Mouse (Mus musculus) myocyte (in vitro differentiated cells): Measurements from ENCODE around the gene Gm48551. TPM values are rescaled to one million over a fixed set of nuclear protein-coding genes. Genes with fewer than 3 reads are reported as not detected.

Experiments
- H3K27me3 ChIP-seq: one replicate; pipeline ENCODE4 v1.6.1; 2011; ENCODE audit not compliant: control insufficient read depth, insufficient read depth, insufficient read length
- H3K36me3 ChIP-seq: one replicate; pipeline ENCODE4 v1.6.1; 2011; ENCODE audit not compliant: control insufficient read depth, insufficient read depth
- H3K4me2 ChIP-seq: one replicate; pipeline ENCODE4 v1.6.1; 2011; ENCODE audit warnings: low read depth, control low read depth
- H3K4me3 ChIP-seq: one replicate; pipeline ENCODE4 v1.5.1; 2011; ENCODE audit warnings: mild to moderate bottlenecking, control low read depth, moderate library complexity
- H3K79me2 ChIP-seq: one replicate; pipeline ENCODE4 v1.6.1; 2011; ENCODE audit not compliant: control insufficient read depth, insufficient read depth
- H3ac ChIP-seq: one replicate; pipeline ENCODE4 v1.6.1; 2011; ENCODE audit not compliant: control insufficient read depth, insufficient read length
- CEBPB ChIP-seq: IDR thresholded peaks from 2 replicates; pipeline ENCODE4 v1.6.1; 2011; ENCODE audit warnings: mild to moderate bottlenecking, moderate library complexity; ENCODE audit not compliant: poor library complexity, insufficient read depth, severe bottlenecking
- E2F4 ChIP-seq: IDR thresholded peaks from one replicate; pipeline ENCODE4 v1.6.1; 2011; ENCODE audit warnings: mild to moderate bottlenecking, control low read depth, moderate library complexity; ENCODE audit not compliant: insufficient read depth
- MAX ChIP-seq: IDR thresholded peaks from one replicate; pipeline ENCODE4 v1.6.1; 2011; ENCODE audit warnings: low read depth, mild to moderate bottlenecking, control low read depth
- MYOD1 ChIP-seq, 3 experiments: IDR thresholded peaks; one replicate each; pipeline ENCODE4 v1.6.1; 2011; ENCODE audit warnings: control low read depth in 2 of 3, low read depth in 2 of 3, mild to moderate bottlenecking in 2 of 3, moderate library complexity in 1 of 3; ENCODE audit not compliant: insufficient read length in 2 of 3, control insufficient read depth in 1 of 3
- MYOG ChIP-seq, 3 experiments: IDR thresholded peaks; one replicate each; pipeline ENCODE4 v1.6.1; 2011; ENCODE audit warnings: control low read depth in 2 of 3, low read depth in 2 of 3, mild to moderate bottlenecking in 2 of 3; ENCODE audit not compliant: insufficient read length in 2 of 3, control insufficient read depth in 1 of 3, insufficient read depth in 1 of 3
- POLR2A ChIP-seq: IDR thresholded peaks from one replicate; pipeline ENCODE4 v1.6.1; 2011; ENCODE audit warnings: low read depth, mild to moderate bottlenecking, control low read depth, moderate library complexity; ENCODE audit not compliant: insufficient read length
- POLR2AphosphoS2 ChIP-seq: IDR thresholded peaks from one replicate; pipeline ENCODE4 v1.6.1; 2011; ENCODE audit warnings: low read depth, control low read depth; ENCODE audit not compliant: insufficient read length
- REST ChIP-seq: IDR thresholded peaks from one replicate; pipeline ENCODE4 v1.6.1; 2011; ENCODE audit warnings: mild to moderate bottlenecking, control low read depth, moderate library complexity; ENCODE audit not compliant: insufficient read depth, insufficient read length
- SRF ChIP-seq: IDR thresholded peaks from one replicate; pipeline ENCODE4 v1.6.1; 2011; ENCODE audit warnings: low read depth; ENCODE audit not compliant: control insufficient read depth, insufficient read length
- TCF12 ChIP-seq: IDR thresholded peaks from one replicate; pipeline ENCODE4 v1.6.1; 2011; ENCODE audit warnings: mild to moderate bottlenecking, control low read depth; ENCODE audit not compliant: poor library complexity, insufficient read depth, severe bottlenecking
- TCF3 ChIP-seq: IDR thresholded peaks from one replicate; pipeline ENCODE4 v1.6.1; 2011; ENCODE audit warnings: low read depth, control low read depth; ENCODE audit not compliant: insufficient read length
- USF1 ChIP-seq: IDR thresholded peaks from one replicate; pipeline ENCODE4 v1.6.1; 2011; ENCODE audit warnings: low read depth, mild to moderate bottlenecking, control low read depth, moderate library complexity
- polyA plus RNA-seq: library from polyadenylated mRNA; unstranded; fragments of >200 nt; fragmentation: generic; extraction: Trizol; gene quantifications from one replicate; pipeline ENCODE4 v1.2.1, GENCODE M21; 2012; ENCODE audit warnings: missing spikeins

Gm48551 gene
- polyA plus RNA-seq, 1 experiment = 1.7 TPM

DNA sequence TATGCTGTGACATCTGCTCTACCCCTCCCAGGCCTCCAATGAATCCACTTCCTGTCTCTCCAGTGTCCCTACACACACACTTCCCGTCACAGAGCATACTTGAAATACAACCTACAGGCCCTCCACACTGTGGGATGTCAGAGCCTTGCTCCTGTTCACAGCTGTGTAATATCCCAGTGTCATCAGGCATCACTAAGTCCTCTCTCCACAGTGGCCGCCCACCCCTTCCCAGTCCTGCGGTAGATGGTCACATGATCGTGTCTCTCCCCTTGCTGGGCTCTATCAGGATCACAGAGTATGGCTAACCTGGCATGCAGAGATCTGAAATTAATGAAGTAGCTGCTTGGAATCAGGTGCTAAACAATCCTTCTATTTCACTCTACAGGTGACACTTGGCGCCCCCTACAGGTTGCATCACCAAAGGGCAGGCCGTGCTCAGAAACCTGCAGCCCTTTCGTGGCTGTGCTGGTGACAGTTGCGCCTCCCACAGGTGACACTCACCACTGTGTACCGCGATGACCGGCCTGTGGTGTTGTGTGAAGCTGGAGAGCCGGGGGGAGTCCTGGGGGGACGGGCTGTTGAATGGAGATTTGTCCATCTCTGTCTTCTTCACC, 21.4 kb downstream of the Gm48551 start:
- Histone ChIP-seq H3K27me3 (no peaks in the 10 kb centered on the region), H3ac (no peak overlapping the region), H3K79me2 (peaks cover 12% of the 10 kb centered on the region), H3K4me3 (no peak overlapping the region), H3K4me2 (no peak overlapping the region), H3K36me3 (peaks cover 37% of the 10 kb centered on the region)
- TF ChIP-seq CEBPB = no peak
- no peak for TF ChIP-seq POLR2A
- no peak for TF ChIP-seq POLR2AphosphoS2
- TF ChIP-seq USF1 = no peak
- no peak for TF ChIP-seq REST
- no peak for TF ChIP-seq MYOD1 (IDR thresholded peaks at IDR 0.05; ENCODE audit: control insufficient read depth in 1 of 3, insufficient read length in 2 of 3, low read depth in 2 of 3)
- TF ChIP-seq TCF3 = no peak
- TF ChIP-seq MYOG (IDR thresholded peaks at IDR 0.05; ENCODE audit: control insufficient read depth in 1 of 3, insufficient read depth in 1 of 3, insufficient read length in 2 of 3, low read depth in 2 of 3) = no peak
- no peak for TF ChIP-seq MAX
- TF ChIP-seq E2F4 = no peak
- no peak for TF ChIP-seq TCF12
- no peak for TF ChIP-seq SRF

DNA sequence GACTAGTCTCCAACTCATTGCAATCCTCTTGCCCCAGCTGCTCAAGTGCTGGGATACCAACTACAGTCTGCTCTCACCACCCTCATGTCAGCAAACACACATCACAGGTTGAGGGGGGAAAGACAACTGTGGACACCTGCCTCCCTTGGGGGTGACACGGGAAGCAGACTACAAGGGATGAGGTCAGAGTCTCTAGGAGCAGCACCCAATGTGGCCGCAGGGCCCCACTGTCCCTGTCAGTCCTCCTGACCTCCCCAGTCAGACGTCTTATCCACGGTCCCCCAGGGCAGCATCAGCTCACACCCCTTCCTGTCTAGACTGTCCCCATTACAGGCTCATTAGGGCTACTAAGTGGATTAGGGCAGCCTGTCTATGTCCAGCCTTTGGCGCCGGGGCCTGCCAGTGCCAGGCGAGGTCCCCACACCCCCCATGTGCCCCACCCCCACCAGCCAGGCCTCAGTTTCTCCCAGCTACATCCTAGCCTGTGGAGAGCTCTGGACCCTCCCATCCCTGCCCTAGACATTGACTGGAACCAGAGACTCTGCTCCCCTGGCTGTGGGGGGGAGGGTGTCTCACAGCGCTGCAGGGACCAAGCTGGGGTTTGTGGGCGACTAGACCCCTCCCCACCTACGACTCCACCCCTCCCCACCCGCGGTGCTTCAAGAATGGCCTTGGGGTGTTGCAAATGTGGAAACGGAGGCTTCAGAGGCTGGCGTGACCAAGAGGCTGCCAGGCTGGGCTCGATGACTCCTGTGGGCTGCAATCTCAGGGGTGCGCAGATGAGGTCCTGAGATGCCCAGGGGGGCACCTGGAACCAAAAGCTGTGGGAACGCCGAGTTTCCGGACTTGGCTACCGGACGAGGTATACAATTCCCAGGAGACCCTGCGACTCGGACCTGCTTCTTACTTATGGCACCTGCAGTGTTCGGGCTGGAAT, 22.5 kb downstream of the Gm48551 start:
- H3K4me2 ChIP-seq = peak overlapping the region; percentile 57
- H3K4me3 ChIP-seq = no peak overlapping the region
- H3K36me3 ChIP-seq = peaks cover 27% of the 10 kb centered on the region
- no peaks in the 10 kb centered on the region for H3K27me3 ChIP-seq
- TF ChIP-seq TCF3 (no peak), MYOD1 (IDR thresholded peaks at IDR 0.05; ENCODE audit: control insufficient read depth in 1 of 3, insufficient read length in 2 of 3, low read depth in 2 of 3) (peak in 1 of 3 experiments; percentile 51), POLR2AphosphoS2 (no peak), SRF (no peak), MYOG (IDR thresholded peaks at IDR 0.05; ENCODE audit: control insufficient read depth in 1 of 3, insufficient read depth in 1 of 3, insufficient read length in 2 of 3, low read depth in 2 of 3) (peak in 1 of 3 experiments; percentile 42)
- H3ac ChIP-seq = no peak overlapping the region
- H3K79me2 ChIP-seq = peaks cover 13% of the 10 kb centered on the region

DNA sequence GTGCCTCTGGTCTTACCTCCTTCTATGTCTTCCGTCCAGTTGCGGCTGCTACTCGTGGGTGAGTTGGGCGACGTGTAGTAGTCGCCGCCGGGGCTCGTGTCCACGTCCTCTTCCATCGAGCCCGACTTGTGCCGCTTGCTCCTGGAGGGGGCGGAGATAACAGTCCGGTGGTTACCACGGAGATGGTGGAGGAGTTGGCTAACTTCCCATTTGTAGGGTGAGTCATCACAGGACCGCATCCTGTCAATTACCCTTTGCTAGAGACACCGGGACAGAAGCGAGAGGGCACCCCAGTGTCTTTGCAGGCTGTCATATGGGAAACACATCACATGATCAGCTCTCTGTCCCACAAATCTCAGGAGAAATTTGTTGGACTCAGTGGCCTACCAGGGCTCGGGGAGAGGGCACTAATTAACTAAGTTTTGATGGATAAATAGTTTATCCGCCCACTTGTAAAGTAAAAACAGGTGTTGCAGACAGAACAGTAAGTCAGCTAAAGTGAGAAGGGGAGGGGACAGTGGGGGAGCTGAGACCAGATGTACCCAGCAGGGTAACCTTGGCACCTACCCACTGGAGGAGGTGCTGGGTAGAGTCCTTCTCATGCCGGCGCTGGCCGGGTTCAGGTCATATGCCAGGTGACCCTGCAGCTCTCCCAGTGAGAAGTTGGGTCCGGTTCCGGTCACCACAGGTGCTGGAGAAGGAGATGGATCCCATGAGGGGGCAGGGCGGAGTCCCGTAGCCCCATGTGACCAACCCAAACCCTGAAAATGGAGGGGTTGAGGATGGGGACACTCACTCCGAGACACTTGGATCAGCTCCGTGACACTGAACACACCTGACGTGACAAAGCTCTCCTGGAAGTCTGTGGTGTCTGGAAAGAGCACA, 23.5 kb downstream of the Gm48551 start:
- Histone ChIP-seq H3K4me3 (no peak overlapping the region), H3K27me3 (no peaks in the 10 kb centered on the region), H3K79me2 (peaks cover 13% of the 10 kb centered on the region), H3K4me2 (peak overlapping the region; percentile 57), H3ac (no peak overlapping the region), H3K36me3 (peaks cover 27% of the 10 kb centered on the region)
- TF ChIP-seq USF1 = peak; percentile 87
- no peak for TF ChIP-seq TCF12

DNA sequence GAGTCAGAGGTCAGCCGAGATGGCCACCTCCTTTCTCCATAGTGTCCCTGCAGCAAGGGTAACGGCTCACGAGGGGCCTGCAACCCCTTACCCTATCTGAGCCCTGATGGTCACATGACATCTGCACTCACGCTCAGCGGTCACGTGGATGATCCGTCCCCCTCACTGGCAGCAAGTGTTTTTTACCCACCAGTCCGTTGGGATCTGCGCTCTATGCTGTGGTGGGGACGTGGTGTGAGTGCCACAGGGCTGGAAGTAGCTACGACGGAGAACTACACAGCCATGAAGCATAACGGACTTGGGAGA, 24.1 kb downstream of the Gm48551 start:
- Histone ChIP-seq H3K36me3 (peaks cover 27% of the 10 kb centered on the region), H3K27me3 (no peaks in the 10 kb centered on the region), H3K4me2 (peak overlapping the region; percentile 57), H3K4me3 (peak overlapping the region; percentile 5), H3K79me2 (peaks cover 19% of the 10 kb centered on the region), H3ac (no peak overlapping the region)
- TF ChIP-seq MYOG (IDR thresholded peaks at IDR 0.05; ENCODE audit: control insufficient read depth in 1 of 3, insufficient read depth in 1 of 3, insufficient read length in 2 of 3, low read depth in 2 of 3) = no peak
- TF ChIP-seq CEBPB = no peak
- peak; percentile 43 for TF ChIP-seq USF1
- TF ChIP-seq POLR2AphosphoS2 = no peak

DNA sequence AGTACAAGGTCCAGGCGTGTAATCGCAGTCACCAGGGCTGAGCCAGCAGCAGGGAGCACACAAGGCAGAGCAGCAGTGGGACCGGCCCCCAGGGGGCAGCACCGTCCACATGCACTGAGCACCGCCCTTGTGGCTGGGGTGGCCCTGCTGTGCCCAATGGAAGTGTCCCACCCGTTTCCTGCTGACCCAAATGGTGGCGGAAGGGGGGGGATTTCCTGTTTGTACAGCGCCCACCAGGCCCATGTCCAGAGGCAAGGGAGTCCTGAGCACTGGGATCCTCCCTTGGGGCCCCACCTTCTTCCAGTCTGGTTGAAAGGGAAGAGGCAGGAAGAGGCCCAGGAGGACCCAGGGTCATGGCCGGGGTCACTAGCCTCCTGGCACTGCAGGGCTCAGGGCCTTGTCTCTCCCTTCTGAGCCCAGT, 24.6 kb downstream of the Gm48551 start:
- Histone ChIP-seq H3K79me2 (peaks cover 23% of the 10 kb centered on the region), H3ac (no peak overlapping the region), H3K4me2 (peak overlapping the region; percentile 76), H3K27me3 (no peaks in the 10 kb centered on the region), H3K4me3 (peak overlapping the region; percentile 5), H3K36me3 (peaks cover 23% of the 10 kb centered on the region)
- TF ChIP-seq MYOD1 (IDR thresholded peaks at IDR 0.05; ENCODE audit: control insufficient read depth in 1 of 3, insufficient read length in 2 of 3, low read depth in 2 of 3) (peak in 1 of 3 experiments; percentile 16), SRF (peak; percentile 80), MAX (no peak), TCF12 (no peak), USF1 (no peak), POLR2AphosphoS2 (no peak), MYOG (IDR thresholded peaks at IDR 0.05; ENCODE audit: control insufficient read depth in 1 of 3, insufficient read depth in 1 of 3, insufficient read length in 2 of 3, low read depth in 2 of 3) (peak in 1 of 3 experiments; percentile 66), E2F4 (no peak), TCF3 (no peak), CEBPB (no peak), REST (no peak), POLR2A (no peak)
